Mouse (Mus musculus): ENCODE measurements around the gene Hps1. TPM values are rescaled to one million over a fixed set of nuclear protein-coding genes. Genes with fewer than 3 reads are reported as not detected.
A peak's percentile ranks its signal among the peaks of the same experiment; 100 is the strongest.

Hps1 gene
- polyA plus RNA-seq, 1 experiment from 2014 or later = 5.3 TPM

- ATAC-seq = peak; percentile 65
- Histone ChIP-seq H3K9me3 (ENCODE audit: low read length) (no peaks in the 10 kb centered on the region), H3K4me1 (ENCODE audit: insufficient read depth) (0 out of 2 replicates have a peak, but pooled peaks cover 4% of the 10 kb centered on the region), H3K27ac (ENCODE audit: low read depth) (no peak overlapping the region), H3K4me2 (ENCODE audit: low read depth, low read length) (no peak overlapping the region), H3K9ac (replicated peaks) (no peak overlapping the region), H3K27me3 (ENCODE audit: insufficient read depth, low read length) (no peaks in the 10 kb centered on the region), H3K36me3 (replicated peaks; ENCODE audit: insufficient read depth, low read length) (no peaks in the 10 kb centered on the region), H3K4me3 (ENCODE audit: low read depth, low read length) (no peak overlapping the region)
- DNase-seq = no peak
- 73% methylated on average over 3 of the region's 3 CpGs for WGBS (ENCODE audit: insufficient replicate concordance)
- no peak for TF ChIP-seq CTCF (IDR thresholded peaks at IDR 0.05; ENCODE audit: low read depth)
- TF ChIP-seq EP300 (IDR thresholded peaks at IDR 0.05; ENCODE audit: low read depth) = no peak
Measured at GRCm38 (mm10) chr19:42718101-42718500, 61.7 kb downstream of the Hps1 start.

- H3K9me3 ChIP-seq (ENCODE audit: low read length) = no peaks in the 10 kb centered on the region
- no peak overlapping the region; the same call in 1 of the 2 replicates for H3K27ac ChIP-seq (ENCODE audit: low read depth)
- H3K4me3 ChIP-seq (ENCODE audit: low read depth, low read length) = no peak overlapping the region
- TF ChIP-seq CTCF (IDR thresholded peaks at IDR 0.05; ENCODE audit: low read depth) (no peak), EP300 (IDR thresholded peaks at IDR 0.05; ENCODE audit: low read depth) (no peak)
- no peaks in the 10 kb centered on the region for H3K27me3 ChIP-seq (ENCODE audit: insufficient read depth, low read length)
- 0 out of 2 replicates have a peak, but pooled peaks cover 4% of the 10 kb centered on the region for H3K4me1 ChIP-seq (ENCODE audit: insufficient read depth)
- DNase-seq = no peak
- H3K4me2 ChIP-seq (ENCODE audit: low read depth, low read length) = no peak overlapping the region
- no peaks in the 10 kb centered on the region for H3K36me3 ChIP-seq (replicated peaks; ENCODE audit: insufficient read depth, low read length)
- ATAC-seq = no peak
- WGBS (ENCODE audit: insufficient replicate concordance) = 65% methylated on average over 5 of the region's 5 CpGs
- no peak overlapping the region for H3K9ac ChIP-seq (replicated peaks)
Measured at GRCm38 (mm10) chr19:42717668-42718067, 62.1 kb downstream of the Hps1 start.

GRCm38 (mm10) chr19:42716507-42716906 is 63.3 kb downstream of the Hps1 start:
- H3K4me1 ChIP-seq (ENCODE audit: insufficient read depth) = 0 out of 2 replicates have a peak, but pooled peaks cover 4% of the 10 kb centered on the region
- no peak overlapping the region for H3K4me3 ChIP-seq (ENCODE audit: low read depth, low read length)
- no peak for TF ChIP-seq EP300 (IDR thresholded peaks at IDR 0.05; ENCODE audit: low read depth)
- no peak for TF ChIP-seq CTCF (IDR thresholded peaks at IDR 0.05; ENCODE audit: low read depth)
- no peak for DNase-seq
- no peaks in the 10 kb centered on the region for H3K9me3 ChIP-seq (ENCODE audit: low read length)
- no peak for ATAC-seq
- H3K4me2 ChIP-seq (ENCODE audit: low read depth, low read length) = no peak overlapping the region
- no peak overlapping the region for H3K9ac ChIP-seq (replicated peaks)
- WGBS (ENCODE audit: insufficient replicate concordance) = 65% methylated on average over 7 of the region's 7 CpGs
- no peak overlapping the region for H3K27ac ChIP-seq (ENCODE audit: low read depth)
- H3K27me3 ChIP-seq (ENCODE audit: insufficient read depth, low read length) = no peaks in the 10 kb centered on the region
- no peaks in the 10 kb centered on the region for H3K36me3 ChIP-seq (replicated peaks; ENCODE audit: insufficient read depth, low read length)

GRCm38 (mm10) chr19:42713770-42714169 is 66.0 kb downstream of the Hps1 start:
- Histone ChIP-seq H3K9ac (replicated peaks) (no peak overlapping the region), H3K27ac (ENCODE audit: low read depth) (no peak overlapping the region), H3K36me3 (replicated peaks; ENCODE audit: insufficient read depth, low read length) (no peaks in the 10 kb centered on the region), H3K4me3 (ENCODE audit: low read depth, low read length) (no peak overlapping the region), H3K4me2 (ENCODE audit: low read depth, low read length) (no peak overlapping the region), H3K4me1 (ENCODE audit: insufficient read depth) (0 out of 2 replicates have a peak, but pooled peaks cover 4% of the 10 kb centered on the region), H3K9me3 (ENCODE audit: low read length) (no peaks in the 10 kb centered on the region), H3K27me3 (ENCODE audit: insufficient read depth, low read length) (no peaks in the 10 kb centered on the region)
- TF ChIP-seq EP300 (IDR thresholded peaks at IDR 0.05; ENCODE audit: low read depth) = no peak
- no peak for TF ChIP-seq CTCF (IDR thresholded peaks at IDR 0.05; ENCODE audit: low read depth)
- WGBS (ENCODE audit: insufficient replicate concordance) = 62% methylated on average over 9 of the region's 9 CpGs
- no peak for DNase-seq
- no peak for ATAC-seq

Other genes with a start within 250 kb of the Hps1 start
- 0.05 and 0.13 TPM in 2 replicates for gene Loxl4, start 167.2 kb downstream of the Hps1 start, polyA plus RNA-seq (2015; fragmentation: Nextera tagmentation; extraction: Ambion mirVana)
- gene Pyroxd2, start 27.2 kb downstream of the Hps1 start, polyA plus RNA-seq (2015; fragmentation: Nextera tagmentation; extraction: Ambion mirVana) = 5.8 and 7.5 TPM in 2 replicates